Mouse (Mus musculus) CH12.LX (cell line): ENCODE measurements at regions not wholly inside any gene's neighbourhood (a gene's known extent, or its start where the extent isn't known, plus 50 kb on each side); places are given as distances from the start of the nearest gene placed in this dataset.

Experiments used
- DNase-seq: peaks from one replicate; pipeline ENCODE4 v3.0.0-alpha.2; 2013; ENCODE audit errors: extremely low read depth
- H3K27ac ChIP-seq: 2 replicates; pipeline ENCODE4 v1.5.1; 2012; ENCODE audit warnings: low read depth, mild to moderate bottlenecking, control low read depth, moderate library complexity; ENCODE audit not compliant: insufficient read depth
- H3K27me3 ChIP-seq: replicated peaks from 2 replicates; pipeline ENCODE3; 2012; ENCODE audit warnings: inconsistent platforms
- H3K36me3 ChIP-seq, 2 experiments: replicated peaks in 1 of 2; 2 replicates each; pipeline versions ENCODE3 to v1.6.1; 2012; ENCODE audit warnings: inconsistent platforms in 1 of 2, low read length in 1 of 2, mild to moderate bottlenecking in 1 of 2, mixed read lengths in 1 of 2, moderate library complexity in 1 of 2; ENCODE audit not compliant: control insufficient read depth in 1 of 2, insufficient read depth in 1 of 2
- H3K4me1 ChIP-seq, 2 experiments: 2 replicates each; pipeline ENCODE4 v1.6.1; 2012; ENCODE audit warnings: inconsistent platforms in 1 of 2, moderate library complexity in 1 of 2; ENCODE audit not compliant: insufficient read depth in 2 of 2, control insufficient read depth in 1 of 2
- H3K4me2 ChIP-seq: 2 replicates; pipeline ENCODE4 v1.6.1; 2012; ENCODE audit warnings: low read depth, mild to moderate bottlenecking, control low read depth; ENCODE audit not compliant: poor library complexity, insufficient read depth, severe bottlenecking
- H3K4me3 ChIP-seq, 3 experiments: fragments of 150-350 bp in 1 of 3; sonication (generic) in 1 of 3; replicated peaks in 1 of 3; 2 replicates each; pipeline versions ENCODE3 to v1.5.1; 2011 to 2012; ENCODE audit warnings: low read depth in 2 of 3, low read length in 2 of 3, mild to moderate bottlenecking in 2 of 3, moderate library complexity in 2 of 3, control low read depth in 1 of 3, improper control_type of control experiment in 1 of 3, inconsistent platforms in 1 of 3, mixed read lengths in 1 of 3; ENCODE audit not compliant: poor library complexity in 1 of 3
- H3K79me2 ChIP-seq: replicated peaks from 2 replicates; pipeline ENCODE4 v1.6.1; 2012; ENCODE audit warnings: mild to moderate bottlenecking, moderate library complexity; ENCODE audit not compliant: control insufficient read depth, poor library complexity, insufficient read depth, severe bottlenecking; ENCODE audit errors: extremely low read depth
- H3K9ac ChIP-seq: 2 replicates; pipeline ENCODE4 v1.6.1; 2012; ENCODE audit warnings: low read depth, mild to moderate bottlenecking, control low read depth, moderate library complexity; ENCODE audit not compliant: insufficient read depth
- H3K9me3 ChIP-seq: replicated peaks from 2 replicates; pipeline ENCODE3; 2012; ENCODE audit warnings: low read length, inconsistent platforms, mixed read lengths
- CHD2 ChIP-seq: IDR thresholded peaks from 2 replicates; pipeline ENCODE4 v1.6.1; 2011; ENCODE audit warnings: low read length, improper control_type of control experiment
- CTCF ChIP-seq, 2 experiments: IDR thresholded peaks in 1 of 2; conservative IDR thresholded peaks in 1 of 2; 2 replicates each; pipeline ENCODE4 v1.5.1; 2011 to 2012; ENCODE audit warnings: low read depth in 2 of 2, low read length in 2 of 2, improper control_type of control experiment in 1 of 2, inconsistent platforms in 1 of 2, mild to moderate bottlenecking in 1 of 2, moderate library complexity in 1 of 2
- EP300 ChIP-seq: IDR thresholded peaks from 2 replicates; pipeline ENCODE4 v1.6.1; 2011; ENCODE audit warnings: low read length, improper control_type of control experiment
- ETS1 ChIP-seq: conservative IDR thresholded peaks from 2 replicates; pipeline ENCODE4 v1.6.1; 2012; ENCODE audit warnings: low read depth, mild to moderate bottlenecking, inconsistent platforms, low read length, improper control_type of control experiment, moderate library complexity
- GABPA ChIP-seq: IDR thresholded peaks from 2 replicates; pipeline ENCODE4 v1.6.1; 2012; ENCODE audit warnings: low read depth, low read length, improper control_type of control experiment, inconsistent platforms; ENCODE audit not compliant: insufficient replicate concordance
- HCFC1 ChIP-seq: IDR thresholded peaks from 2 replicates; pipeline ENCODE4 v1.6.1; 2012; ENCODE audit warnings: low read depth, mild to moderate bottlenecking, inconsistent platforms, low read length, improper control_type of control experiment
- IRF4 ChIP-seq: IDR thresholded peaks from 2 replicates; pipeline ENCODE4 v1.6.1; 2014; ENCODE audit warnings: low read depth, mild to moderate bottlenecking, inconsistent platforms, low read length, improper control_type of control experiment
- MAFK ChIP-seq: IDR thresholded peaks from 2 replicates; pipeline ENCODE4 v1.6.1; 2011; ENCODE audit warnings: low read length, improper control_type of control experiment; ENCODE audit not compliant: insufficient replicate concordance
- MAX ChIP-seq: IDR thresholded peaks from 2 replicates; pipeline ENCODE4 v1.6.1; 2011; ENCODE audit warnings: low read length, improper control_type of control experiment
- MXI1 ChIP-seq: IDR thresholded peaks from 2 replicates; pipeline ENCODE4 v1.6.1; 2011; ENCODE audit warnings: mild to moderate bottlenecking, low read depth, low read length, improper control_type of control experiment
- POLR2AphosphoS2 ChIP-seq: IDR thresholded peaks from 2 replicates; pipeline ENCODE4 v1.6.1; 2011; ENCODE audit warnings: low read depth, low read length, improper control_type of control experiment
- RAD21 ChIP-seq: IDR thresholded peaks from 2 replicates; pipeline ENCODE4 v1.6.1; 2011; ENCODE audit warnings: low read depth, mild to moderate bottlenecking, low read length, improper control_type of control experiment, moderate library complexity
- RCOR1 ChIP-seq: conservative IDR thresholded peaks from 2 replicates; pipeline ENCODE4 v1.6.1; 2012; ENCODE audit warnings: low read depth, mild to moderate bottlenecking, inconsistent platforms, low read length, improper control_type of control experiment
- SMC3 ChIP-seq: IDR thresholded peaks from 2 replicates; pipeline ENCODE4 v1.6.1; 2011; ENCODE audit warnings: low read depth, low read length, improper control_type of control experiment
- TBP ChIP-seq: conservative IDR thresholded peaks from 2 replicates; pipeline ENCODE4 v1.6.1; 2011; ENCODE audit warnings: low read depth, low read length, improper control_type of control experiment
- TCF12 ChIP-seq: IDR thresholded peaks from 2 replicates; pipeline ENCODE4 v1.6.1; 2014; ENCODE audit warnings: low read depth, mild to moderate bottlenecking, inconsistent platforms, low read length, improper control_type of control experiment
- USF1 ChIP-seq: IDR thresholded peaks from 2 replicates; pipeline ENCODE4 v1.6.1; 2014; ENCODE audit warnings: low read depth, mild to moderate bottlenecking, inconsistent platforms, low read length, improper control_type of control experiment
- USF2 ChIP-seq: conservative IDR thresholded peaks from 2 replicates; pipeline ENCODE4 v1.6.1; 2011; ENCODE audit warnings: low read depth, low read length, improper control_type of control experiment
- ZKSCAN1 ChIP-seq: IDR thresholded peaks from 2 replicates; pipeline ENCODE4 v1.6.1; 2012; ENCODE audit warnings: low read depth, inconsistent platforms, low read length, improper control_type of control experiment, borderline replicate concordance
- ZMIZ1 ChIP-seq: IDR thresholded peaks from 2 replicates; pipeline ENCODE4 v1.6.1; 2012; ENCODE audit warnings: low read depth, mild to moderate bottlenecking, inconsistent platforms, low read length, improper control_type of control experiment
- ZNF384 ChIP-seq: IDR thresholded peaks from 2 replicates; pipeline ENCODE4 v1.6.1; 2012; ENCODE audit warnings: low read depth, low read length, improper control_type of control experiment, inconsistent platforms
- dilution Hi-C: fragments of 300-500 bp; cut with MboI; formaldehyde crosslinking; loops from 2 replicates; pipeline ENCODE4 v1.14.3; 2020; ENCODE audit warnings: low sequenced_read_pairs; ENCODE audit not compliant: extremely low pct_unique_long_range_greater_than_20kb, extremely low pct_ligation_motif_present
- in situ Hi-C: fragments of 300-500 bp; cut with MboI; formaldehyde crosslinking; loops from 3 replicates; pipeline ENCODE4 v1.14.3; 2019; ENCODE audit warnings: low sequenced_read_pairs, low pct_ligation_motif_present, low pct_unique_long_range_greater_than_20kb, mixed read lengths

- in situ Hi-C loops = no loop called here
- peak; percentile 29 for DNase-seq
- no peaks in the 10 kb centered on the region for H3K36me3 ChIP-seq
- peak overlapping the region; percentile 9; the same call in 1 of the 2 replicates for H3K9ac ChIP-seq
- no peaks in the 10 kb centered on the region for H3K79me2 ChIP-seq
- no peaks in the 10 kb centered on the region for H3K27me3 ChIP-seq
- peak; percentile 73 for TF ChIP-seq IRF4
- no peak for TF ChIP-seq MXI1
- TF ChIP-seq MAFK = no peak
- peaks cover 0 to 25% of the 10 kb centered on the region in 2 experiments; a peak in 2 of 4 replicates for H3K4me1 ChIP-seq
- H3K27ac ChIP-seq = no peak overlapping the region
- no peaks in the 10 kb centered on the region for H3K9me3 ChIP-seq
- dilution Hi-C loops = no loop called here
- H3K4me3 ChIP-seq = no peak overlapping the region
- peak overlapping the region; percentile 93 for H3K4me2 ChIP-seq
These were observed 219.2 kb downstream of the Cog6 start for GRCm38 (mm10) chr3:52797801-52798200.

- Histone ChIP-seq H3K4me1 (peaks cover 0 to 25% of the 10 kb centered on the region in 2 experiments; a peak in 2 of 4 replicates), H3K9ac (no peak overlapping the region; the same call in 1 of the 2 replicates), H3K79me2 (no peaks in the 10 kb centered on the region), H3K9me3 (no peaks in the 10 kb centered on the region), H3K4me2 (no peak overlapping the region)
- TF ChIP-seq MAX (no peak), MAFK (no peak), SMC3 (no peak), ETS1 (no peak), HCFC1 (no peak), MXI1 (no peak), POLR2AphosphoS2 (no peak), RCOR1 (no peak), ZKSCAN1 (no peak), USF2 (no peak), CTCF (conservative IDR thresholded peaks at IDR 0.05 in 1 of 2, IDR thresholded peaks at IDR 0.05 in 1 of 2; ENCODE audit: low read depth in 2 of 2, low read length in 2 of 2) (no peak), ZNF384 (no peak), EP300 (no peak), RAD21 (no peak), USF1 (no peak), CHD2 (no peak), TBP (no peak), TCF12 (no peak), ZMIZ1 (no peak), GABPA (no peak)
- TF ChIP-seq, all 38 proteins: peak for 0
- no peak for DNase-seq
- no peak overlapping the region for H3K4me3 ChIP-seq
- in situ Hi-C loops = no loop called here
- dilution Hi-C loops = no loop called here
- H3K27me3 ChIP-seq = no peaks in the 10 kb centered on the region
- H3K27ac ChIP-seq = no peak overlapping the region
- H3K36me3 ChIP-seq = no peaks in the 10 kb centered on the region
These were observed 219.9 kb downstream of the Cog6 start for GRCm38 (mm10) chr3:52797164-52797563.
